Mouse (Mus musculus) large intestine, adult 2 months (tissue): ENCODE results near the gene E330021D16Rik. TPM values are rescaled to one million over a fixed set of nuclear protein-coding genes. Genes with fewer than 3 reads are reported as not detected.

Source experiments
- DNase-seq: peaks from one replicate; pipeline ENCODE4 v3.0.0-alpha.2; 2012; ENCODE audit warnings: low read depth, low spot score
- WGBS: fragments of 180-500 bp; shearing (Covaris S2); methylation state at CpG from one replicate; pipeline ENCODE4 v1.1.7; 2018; 5-methylcytosine and 5-hydroxymethylcytosine counted together
- polyA plus RNA-seq: library from polyadenylated mRNA; depleted of rRNA; stranded (reverse); fragments of >200 nt; gene quantifications from 2 replicates; pipeline ENCODE4 v1.2.3, GENCODE M21; 2012

E330021D16Rik gene
- polyA plus RNA-seq, 1 experiment = not detected

- no peak for DNase-seq
- WGBS = 88% methylated on average over 5 of the region's 5 CpGs
These were observed 7.8 kb upstream of the E330021D16Rik start for GRCm38 (mm10) chr6:136423201-136423600.

- WGBS = 64% methylated on average over 16 of the region's 16 CpGs
- DNase-seq = no peak
These were observed 6.9 kb upstream of the E330021D16Rik start for GRCm38 (mm10) chr6:136422084-136422853.

GRCm38 (mm10) chr6:136421059-136421458, 5.7 kb upstream of the E330021D16Rik start:
- no peak for DNase-seq
- WGBS = 78% methylated on average over 3 of the region's 3 CpGs

- no peak for DNase-seq
- 69% methylated on average over 17 of the region's 17 CpGs for WGBS
These were observed 3.8 kb upstream of the E330021D16Rik start for GRCm38 (mm10) chr6:136418889-136419835.

DNA sequence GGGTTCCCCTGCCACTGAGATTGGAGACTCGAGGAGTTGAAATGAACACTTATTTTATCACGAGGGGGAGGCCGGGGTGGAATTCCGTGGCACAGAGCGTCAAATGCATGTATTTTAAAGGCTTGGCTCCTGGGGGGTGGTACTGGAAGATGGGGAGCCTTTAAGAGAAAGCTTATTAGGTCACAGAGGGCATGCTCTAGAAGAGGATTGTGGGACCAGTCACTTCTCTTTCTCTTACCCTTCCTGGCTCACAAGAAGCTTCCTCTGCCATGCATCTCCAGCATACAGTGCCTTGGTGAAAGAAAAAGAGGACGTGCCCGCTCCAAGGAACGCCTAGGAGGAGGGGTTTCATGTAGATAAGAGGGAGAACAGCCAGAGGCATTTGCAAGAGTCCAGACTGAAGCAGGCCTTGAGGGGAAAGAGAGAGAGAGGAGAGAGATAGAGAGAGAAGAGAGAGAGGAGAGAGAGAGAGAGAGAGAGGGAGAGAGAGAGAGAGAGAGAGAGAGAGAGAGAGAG, 3.0 kb upstream of the E330021D16Rik start:
- 62% methylated on average over 8 of the region's 8 CpGs for WGBS
- DNase-seq = no peak

DNA sequence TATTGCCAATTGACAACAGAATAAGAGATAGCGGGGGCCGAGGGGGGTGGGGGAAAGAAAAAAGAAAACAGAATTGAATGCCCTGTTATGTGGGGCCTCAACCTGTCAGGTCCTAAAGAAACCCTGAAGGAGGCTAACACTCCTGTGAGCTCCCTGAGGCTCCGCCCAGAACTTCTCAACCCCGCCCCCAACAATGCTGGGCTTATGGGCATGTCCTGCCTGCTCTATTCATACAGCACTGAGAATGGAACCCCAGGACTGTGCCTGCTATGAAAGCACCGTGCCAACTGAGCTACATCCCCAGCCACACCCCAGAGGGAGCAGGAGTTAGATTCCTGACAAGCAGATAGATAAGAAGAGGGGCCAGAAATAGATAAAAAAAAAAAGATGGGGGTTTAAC, 2.5 kb upstream of the E330021D16Rik start:
- WGBS = 65% methylated on average over 5 of the region's 5 CpGs

GRCm38 (mm10) chr6:136413856-136414362, 1.5 kb downstream of the E330021D16Rik start:
- WGBS = 89% methylated on average over 5 of the region's 5 CpGs
- DNase-seq = no peak

More for the DNA sequence above, 2.5 kb upstream of the E330021D16Rik start:
- no peak for DNase-seq

DNA sequence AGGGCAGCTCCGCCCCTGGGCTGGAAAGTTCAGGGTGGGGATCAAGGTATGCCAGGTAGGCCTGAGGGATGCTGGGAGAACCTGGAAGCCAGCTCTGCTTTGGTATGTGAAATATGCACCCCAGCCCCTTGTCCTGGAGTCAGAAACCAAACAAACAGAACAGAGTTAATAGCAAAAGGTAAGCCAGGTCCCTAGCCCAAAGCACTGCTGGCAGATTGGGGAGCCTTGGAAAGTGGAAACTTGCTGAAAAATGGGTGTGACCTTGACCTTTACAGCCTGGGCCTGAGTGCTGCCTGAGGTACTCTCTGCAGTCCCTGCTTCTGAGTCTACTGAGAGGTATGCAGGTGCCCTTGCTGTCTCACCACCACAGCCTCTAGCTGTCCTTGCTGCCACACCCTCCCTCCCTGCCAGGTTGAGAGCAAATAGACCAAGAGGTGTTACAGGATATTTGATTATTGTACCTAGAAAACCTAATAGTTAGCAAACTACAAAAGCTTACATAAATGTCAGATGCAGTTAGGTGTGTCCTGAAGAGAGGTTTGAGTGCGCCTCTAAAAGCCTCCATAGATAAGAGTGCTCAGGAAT, 7.7 kb downstream of the E330021D16Rik start:
- no peak for DNase-seq
- WGBS = 34% methylated on average over 2 of the region's 2 CpGs

- WGBS = 89% methylated on average over 9 of the region's 9 CpGs
- no peak for DNase-seq
These were observed 18.5 kb downstream of the E330021D16Rik start for GRCm38 (mm10) chr6:136396860-136397259.

- 71% methylated on average over 9 of the region's 9 CpGs for WGBS
- DNase-seq = no peak
These were observed 25.1 kb downstream of the E330021D16Rik start for GRCm38 (mm10) chr6:136390262-136390661.

DNA sequence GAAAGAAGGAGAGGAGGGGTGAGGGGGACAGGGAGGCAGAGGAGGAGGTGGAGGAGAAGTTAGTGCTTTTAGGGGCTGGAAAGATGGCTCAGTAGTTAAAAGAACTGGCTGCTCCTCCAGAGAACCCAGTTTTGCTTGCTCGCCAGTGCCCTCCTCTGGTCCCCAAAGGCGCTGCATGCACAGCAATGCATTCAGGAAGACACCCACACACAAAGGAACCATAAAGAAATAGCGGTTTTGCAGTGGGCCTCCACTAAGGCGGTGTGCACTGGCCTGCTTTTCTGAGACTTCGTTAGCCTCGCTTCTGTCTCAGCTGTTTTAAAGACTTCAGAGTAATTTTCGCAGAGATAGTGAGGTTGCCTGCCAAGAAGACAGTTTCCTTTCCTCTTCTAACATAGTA, 30.1 kb downstream of the E330021D16Rik start:
- no peak for DNase-seq
- WGBS = 85% methylated on average over 7 of the region's 7 CpGs

- DNase-seq = no peak
- WGBS = 76% methylated on average over 3 of the region's 3 CpGs
These were observed 32.2 kb downstream of the E330021D16Rik start for GRCm38 (mm10) chr6:136383218-136383617.

GRCm38 (mm10) chr6:136376097-136376496, 39.3 kb downstream of the E330021D16Rik start:
- DNase-seq = no peak

DNA sequence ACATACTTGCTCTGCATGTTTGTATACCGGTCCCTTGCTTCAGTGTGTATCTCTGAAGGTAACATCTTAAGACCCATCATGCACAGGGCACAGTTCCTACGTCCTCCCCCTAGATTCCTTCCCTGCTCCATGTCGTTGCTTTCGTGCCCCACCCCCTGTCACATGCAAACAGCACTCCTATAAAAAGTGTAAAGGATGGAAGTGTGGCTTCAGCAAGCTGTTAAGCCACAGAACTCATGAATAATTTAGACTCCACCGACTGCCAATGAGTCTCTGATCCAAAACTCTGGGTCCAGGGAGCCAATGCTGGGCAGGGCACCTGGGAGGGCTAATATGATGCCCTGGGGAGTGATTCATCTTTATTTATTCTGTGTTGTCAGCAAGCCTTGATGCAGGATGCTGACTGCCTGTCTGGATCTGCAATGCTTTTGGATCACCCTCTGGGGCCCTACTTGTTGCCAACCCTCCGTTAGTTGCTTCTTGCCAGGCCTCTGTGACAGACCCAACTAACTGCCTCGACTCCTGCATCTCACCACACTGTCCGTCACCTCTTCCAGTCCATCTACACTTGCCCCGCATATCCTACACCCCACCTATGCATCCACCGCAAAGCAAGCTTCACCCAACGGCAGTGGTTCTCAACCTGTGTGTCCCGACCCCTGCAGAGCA, 50.8 kb downstream of the E330021D16Rik start:
- DNase-seq = no peak
- WGBS = 67% methylated on average over 12 of the region's 12 CpGs

GRCm38 (mm10) chr6:136364008-136364407, 51.4 kb downstream of the E330021D16Rik start:
- no peak for DNase-seq
- WGBS = 76% methylated on average over 4 of the region's 4 CpGs

- no peak for DNase-seq
- 87% methylated on average over 8 of the region's 8 CpGs for WGBS
These were observed 52.1 kb downstream of the E330021D16Rik start for GRCm38 (mm10) chr6:136363313-136363712.

DNA sequence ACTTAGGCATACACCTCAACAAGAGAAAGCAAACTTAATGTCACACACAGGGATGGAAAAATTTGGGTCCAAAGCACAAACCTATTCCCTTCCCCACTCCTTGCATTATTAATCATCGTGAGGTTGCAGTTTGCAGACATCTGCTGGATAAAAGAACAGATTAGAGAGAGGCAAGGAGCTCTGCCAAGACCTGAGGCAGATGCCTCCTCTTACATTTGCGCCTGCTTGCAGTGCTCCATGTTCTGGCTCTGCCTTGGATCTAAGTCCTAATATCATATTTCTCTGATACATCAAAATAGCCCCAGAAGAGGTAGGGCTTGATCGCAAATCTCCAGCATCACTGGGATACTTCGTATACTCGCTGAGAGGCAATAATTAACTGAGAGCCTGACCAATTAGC, 56.9 kb downstream of the E330021D16Rik start:
- WGBS = 67% methylated on average over 5 of the region's 5 CpGs

GRCm38 (mm10) chr6:136353399-136354184, 61.8 kb downstream of the E330021D16Rik start:
- WGBS = 37% methylated on average over 11 of the region's 11 CpGs
- DNase-seq = peak; percentile 40

More for the DNA sequence above, 56.9 kb downstream of the E330021D16Rik start:
- no peak for DNase-seq
